Mouse (Mus musculus) bone marrow macrophage, adult 2 months (primary cell): ENCODE data around the gene Slc6a11. TPM values are rescaled to one million over a fixed set of nuclear protein-coding genes. Genes with fewer than 3 reads are reported as not detected.

Source experiments
- H3K27ac ChIP-seq: 2 replicates; pipeline ENCODE4 v1.5.1; 2012; ENCODE audit warnings: low read depth, low read length; ENCODE audit not compliant: insufficient read depth
- H3K4me1 ChIP-seq: 2 replicates; pipeline ENCODE4 v1.6.1; 2012; ENCODE audit warnings: low read length; ENCODE audit not compliant: control insufficient read depth, insufficient read depth
- H3K4me3 ChIP-seq: 2 replicates; pipeline ENCODE4 v1.5.1; 2012; ENCODE audit warnings: mild to moderate bottlenecking, low read length, moderate library complexity; ENCODE audit not compliant: insufficient read depth
- CTCF ChIP-seq: IDR thresholded peaks from 2 replicates; pipeline ENCODE4 v1.5.1; 2012; ENCODE audit warnings: low read depth, mild to moderate bottlenecking, low read length, moderate library complexity
- POLR2A ChIP-seq: IDR thresholded peaks from 2 replicates; pipeline ENCODE4 v1.6.1; 2012; ENCODE audit warnings: mild to moderate bottlenecking, low read depth, low read length, borderline replicate concordance
- polyA plus RNA-seq: library from polyadenylated mRNA; stranded (reverse); fragments of >200 nt; gene quantifications from 2 replicates; pipeline ENCODE4 v1.2.4, GENCODE M21; 2012; ENCODE audit not compliant: missing spikeins, insufficient read depth, insufficient read length

The Slc6a11 gene
- polyA plus RNA-seq, 1 experiment = not detected

DNA sequence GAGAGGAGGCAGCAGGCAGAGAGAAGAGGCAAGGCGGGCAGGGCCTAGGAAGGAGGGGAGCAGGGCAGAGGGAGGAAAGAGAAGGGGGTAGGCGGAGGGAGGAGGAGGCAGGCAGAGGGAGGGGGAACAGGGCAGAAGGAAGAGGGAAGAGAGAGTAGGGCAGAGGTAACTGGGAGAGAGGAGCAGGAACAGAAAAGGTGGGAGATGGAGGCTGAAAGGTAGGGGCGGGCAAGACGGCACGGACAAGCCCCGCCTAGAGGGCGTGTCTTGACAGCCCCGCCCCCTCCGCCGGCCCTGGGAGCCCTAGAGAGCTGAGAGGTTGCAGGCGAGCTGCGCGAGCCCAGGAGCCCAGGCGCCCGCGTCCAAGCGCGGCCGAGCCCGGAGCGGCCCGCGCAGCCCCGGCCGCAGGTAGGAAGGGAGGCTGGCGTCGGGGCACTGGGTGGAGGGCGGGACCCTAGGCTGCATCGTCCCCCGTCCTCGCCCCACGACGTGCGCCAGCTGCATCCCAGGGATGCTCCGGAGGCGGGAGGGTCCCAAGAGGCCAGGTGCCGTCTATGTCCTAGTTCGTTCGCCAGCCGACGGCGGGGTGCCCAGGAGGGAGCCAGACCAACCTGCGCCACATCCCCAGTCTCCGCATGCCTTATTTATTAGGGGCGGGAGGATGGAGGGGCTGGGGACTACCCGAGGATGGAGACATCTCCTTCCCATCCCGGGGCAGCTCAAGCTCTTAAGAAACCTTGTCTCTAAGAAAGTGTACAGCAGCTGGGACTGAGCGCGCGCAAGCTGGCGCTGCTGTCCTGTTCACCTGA lies 151.6 kb downstream of the Slc6a11 start, which contains the start of gene Slc6a1:
Slc6a1 (plus strand) TSS at position 167 of the 809 bp plus-strand sequence.
- Histone ChIP-seq H3K4me3 (no peak within 1 kb of the TSS), H3K4me1 (no peaks in the 10 kb centered on the region), H3K27ac (no peak within 1 kb of the TSS)
- TF ChIP-seq POLR2A = no peak
- no peak for TF ChIP-seq CTCF

DNA sequence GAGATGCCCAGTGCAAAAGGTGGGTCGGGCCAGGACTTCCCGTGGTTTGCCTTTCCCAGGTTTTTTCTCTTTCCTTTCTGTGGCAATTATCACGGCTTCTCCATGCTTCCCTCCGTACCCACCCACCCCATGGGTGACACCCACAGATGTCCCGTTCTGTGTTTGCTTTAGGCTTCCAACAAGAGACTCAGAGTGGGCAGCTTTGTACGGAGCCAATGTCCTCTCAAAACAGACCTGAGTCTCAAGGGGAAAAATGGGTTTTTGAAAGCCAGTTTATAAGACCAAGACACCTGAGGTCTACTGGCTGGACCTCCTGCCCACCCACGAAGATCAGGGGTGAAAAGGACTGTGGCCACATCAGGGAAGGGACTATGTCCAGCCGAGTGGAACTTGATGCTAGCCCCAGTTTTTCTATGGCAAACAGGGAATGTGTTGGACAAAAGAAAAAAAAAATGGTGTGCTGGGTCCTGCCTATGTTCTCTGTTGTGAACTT lies 152.3 kb downstream of the Slc6a11 start:
- no peak overlapping the region for H3K27ac ChIP-seq
- H3K4me3 ChIP-seq = no peak overlapping the region
- no peaks in the 10 kb centered on the region for H3K4me1 ChIP-seq
- TF ChIP-seq CTCF = no peak
- no peak for TF ChIP-seq POLR2A

DNA sequence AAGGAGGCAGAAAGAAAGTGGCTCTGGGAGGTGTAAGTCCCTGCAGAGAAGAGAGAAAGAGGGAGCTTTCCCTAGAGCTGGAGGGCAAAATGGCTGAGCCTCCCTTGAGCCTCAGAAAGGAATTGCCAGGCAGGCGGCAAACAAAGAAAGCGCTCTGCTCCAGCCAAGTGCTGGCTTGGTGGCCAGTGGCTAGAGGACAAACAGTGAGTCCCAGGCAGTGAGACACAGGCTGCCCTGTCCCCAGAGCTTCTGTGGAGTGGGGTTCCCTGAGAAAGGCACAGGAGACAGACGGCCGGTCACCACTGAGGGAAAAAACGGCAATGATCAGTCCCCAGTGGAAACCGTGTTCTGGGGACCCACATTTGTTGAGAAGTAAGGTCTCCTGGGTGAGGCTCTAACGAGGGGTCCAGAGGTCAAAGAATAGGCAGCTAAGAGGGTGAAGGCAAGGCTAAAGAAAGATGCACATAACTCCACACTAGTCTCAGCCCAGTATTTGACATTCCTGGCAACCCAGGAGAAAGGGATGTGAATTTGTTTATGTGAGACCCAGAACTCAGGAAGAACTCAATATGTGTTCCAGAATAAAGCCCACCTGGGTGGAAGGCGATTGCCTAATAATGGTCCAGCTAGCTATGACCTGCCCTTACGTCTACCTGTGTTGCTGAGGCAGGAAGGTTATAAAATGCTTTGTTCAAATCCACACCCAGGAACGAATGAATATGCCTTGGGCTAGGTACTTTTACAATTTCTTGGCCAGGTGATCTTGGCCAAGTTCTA lies 153.1 kb downstream of the Slc6a11 start:
- Histone ChIP-seq H3K4me3 (no peak overlapping the region), H3K4me1 (no peaks in the 10 kb centered on the region), H3K27ac (no peak overlapping the region)
- no peak for TF ChIP-seq CTCF
- no peak for TF ChIP-seq POLR2A

DNA sequence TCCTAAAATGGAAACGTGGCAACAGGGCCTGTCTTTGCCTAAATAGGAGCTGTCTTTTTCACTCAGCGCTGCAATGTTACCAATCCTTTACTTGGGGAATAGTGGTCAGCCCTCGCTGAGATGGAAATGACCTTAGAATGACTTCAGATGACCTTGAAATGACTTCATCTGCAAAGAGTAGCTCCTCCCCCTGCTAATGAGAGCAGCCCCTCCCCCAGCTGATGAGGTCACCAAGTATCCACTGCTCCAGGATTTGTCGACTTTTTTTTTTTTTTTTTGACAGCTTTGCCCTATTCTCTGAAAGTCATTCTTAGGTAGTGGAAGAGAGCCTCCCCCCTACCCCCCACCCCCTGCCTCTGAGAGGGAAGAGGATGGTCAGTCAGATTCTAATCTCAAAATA lies 154.4 kb downstream of the Slc6a11 start:
- TF ChIP-seq CTCF = no peak
- no peak for TF ChIP-seq POLR2A
- no peak overlapping the region for H3K27ac ChIP-seq
- H3K4me3 ChIP-seq = no peak overlapping the region
- no peaks in the 10 kb centered on the region for H3K4me1 ChIP-seq

DNA sequence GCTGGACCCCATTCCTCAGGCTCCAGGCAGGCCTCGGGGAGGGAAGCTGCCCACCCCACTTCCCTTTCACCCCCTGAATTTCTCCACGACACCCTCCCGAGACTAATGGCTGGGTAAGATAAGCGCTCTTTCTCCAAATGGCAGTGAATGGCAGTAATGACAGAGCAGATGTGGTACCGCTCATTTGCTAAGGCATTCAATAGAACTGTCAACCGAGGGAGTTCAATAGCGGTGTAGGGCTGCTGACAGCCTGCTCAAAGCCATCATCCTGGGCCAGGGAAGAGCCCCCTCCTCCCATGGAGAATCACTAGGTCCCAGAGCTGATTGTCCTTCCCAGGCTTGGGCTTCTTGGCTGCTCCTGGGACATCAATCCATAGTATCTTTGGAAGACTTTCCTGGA lies 158.1 kb downstream of the Slc6a11 start:
- H3K27ac ChIP-seq = no peak overlapping the region
- H3K4me1 ChIP-seq = peaks cover 11% of the 10 kb centered on the region
- TF ChIP-seq CTCF = no peak
- no peak for TF ChIP-seq POLR2A
- H3K4me3 ChIP-seq = no peak overlapping the region

DNA sequence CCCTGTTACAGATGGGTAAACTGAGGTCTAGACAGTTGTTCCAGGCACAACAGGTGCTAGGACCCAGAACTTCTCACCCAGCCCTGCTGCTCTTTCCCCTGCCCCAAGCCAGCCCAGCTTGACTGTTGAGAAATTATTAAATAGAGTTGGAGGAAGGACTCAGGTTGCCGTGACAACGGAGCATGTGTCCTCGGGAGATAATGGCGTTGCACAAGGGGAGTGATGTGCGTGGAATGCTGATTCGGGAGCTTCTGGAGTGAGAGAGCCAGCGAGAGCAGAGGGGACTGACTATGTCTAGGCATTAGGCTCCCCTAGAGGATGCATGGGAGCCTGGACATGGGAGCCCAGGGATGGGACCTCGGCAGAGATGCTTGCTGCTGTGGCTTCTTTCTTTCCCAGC lies 159.1 kb downstream of the Slc6a11 start:
- H3K27ac ChIP-seq = no peak overlapping the region
- peaks cover 11% of the 10 kb centered on the region for H3K4me1 ChIP-seq
- no peak for TF ChIP-seq CTCF
- TF ChIP-seq POLR2A = no peak
- H3K4me3 ChIP-seq = no peak overlapping the region

DNA sequence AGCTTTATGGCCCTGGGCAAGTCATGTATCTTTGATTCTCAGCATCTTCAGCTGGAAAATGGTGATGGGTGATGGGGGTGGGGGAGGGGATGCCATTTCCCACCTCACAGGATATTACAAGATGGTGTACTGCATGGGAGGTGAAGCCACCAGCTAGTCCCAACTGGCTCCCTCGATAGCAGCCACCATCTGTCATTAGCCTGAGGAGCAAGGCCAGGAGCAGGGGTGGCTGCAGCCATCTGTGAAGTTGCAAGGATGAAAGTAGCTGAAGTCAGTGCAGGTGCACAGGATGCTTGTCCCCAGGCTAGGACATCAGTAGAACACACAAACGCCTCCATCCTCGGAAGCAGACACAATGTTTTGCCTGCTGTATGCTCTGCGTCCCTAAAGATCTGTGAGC lies 159.9 kb downstream of the Slc6a11 start:
- Histone ChIP-seq H3K4me1 (peaks cover 11% of the 10 kb centered on the region), H3K27ac (no peak overlapping the region), H3K4me3 (no peak overlapping the region)
- no peak for TF ChIP-seq CTCF

DNA sequence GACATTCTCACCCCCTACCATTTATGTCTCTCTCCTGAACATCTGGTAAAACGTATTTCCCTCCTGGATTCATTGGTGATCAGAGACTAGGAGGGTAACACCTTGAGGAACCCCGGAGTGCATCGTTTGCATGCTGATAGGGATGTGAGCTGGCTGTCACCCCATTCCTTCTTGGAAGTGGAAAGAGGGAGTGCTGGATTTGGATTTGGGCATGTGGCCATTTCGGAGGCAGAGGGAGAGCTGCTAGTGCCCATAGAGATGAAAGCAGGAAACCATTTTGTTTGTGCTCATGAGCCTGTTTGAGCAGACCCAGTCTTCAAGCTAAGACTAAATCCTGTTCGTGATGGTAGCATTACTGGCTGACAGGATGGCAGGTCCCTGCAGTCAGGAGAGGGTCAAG lies 160.4 kb downstream of the Slc6a11 start:
- TF ChIP-seq POLR2A (no peak), CTCF (no peak)
- Histone ChIP-seq H3K27ac (no peak overlapping the region), H3K4me3 (no peak overlapping the region), H3K4me1 (peaks cover 11% of the 10 kb centered on the region)

DNA sequence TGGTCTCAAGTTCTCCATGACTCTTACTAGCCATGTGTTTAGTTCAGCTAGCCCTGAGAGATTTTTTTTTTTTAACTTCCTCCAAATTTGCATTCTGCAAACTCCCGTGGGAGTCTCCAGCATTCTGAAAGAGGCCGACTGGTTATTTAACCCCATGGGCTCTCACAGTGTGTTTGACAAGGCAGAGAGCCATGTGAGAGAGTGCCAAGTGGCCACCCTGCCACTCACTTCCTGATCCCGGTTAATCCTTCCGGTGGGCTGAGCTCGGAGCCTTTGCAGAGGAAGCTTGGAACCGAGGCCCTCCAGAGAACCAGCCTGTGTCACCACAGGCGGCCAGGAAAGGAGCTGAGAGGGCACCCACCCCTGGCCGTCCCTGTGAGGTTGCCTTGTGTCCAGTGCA lies 162.5 kb downstream of the Slc6a11 start:
- TF ChIP-seq POLR2A (no peak), CTCF (no peak)
- peaks cover 11% of the 10 kb centered on the region for H3K4me1 ChIP-seq
- H3K4me3 ChIP-seq = no peak overlapping the region
- no peak overlapping the region for H3K27ac ChIP-seq

DNA sequence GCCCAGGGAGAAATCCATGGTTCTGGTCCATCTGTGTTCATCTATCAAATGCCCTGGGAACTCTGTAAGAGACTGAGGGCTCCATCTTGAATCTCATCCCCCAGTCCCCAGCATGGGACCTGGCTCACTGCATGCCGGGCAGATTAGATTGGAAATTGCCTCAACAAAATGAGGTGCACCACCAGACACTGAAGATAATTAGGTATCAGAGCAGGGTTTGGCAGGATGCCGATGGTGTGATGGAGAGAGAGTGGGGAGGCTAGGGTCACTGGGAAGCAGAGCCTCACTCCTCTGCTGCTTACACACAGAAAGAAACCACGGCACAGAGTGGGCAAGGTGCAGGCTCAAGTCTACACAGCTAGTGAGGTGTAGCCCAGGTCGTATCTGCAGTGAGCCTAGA lies 164.0 kb downstream of the Slc6a11 start:
- TF ChIP-seq CTCF (no peak), POLR2A (no peak)
- H3K4me1 ChIP-seq = peaks cover 11% of the 10 kb centered on the region
- no peak overlapping the region for H3K4me3 ChIP-seq
- no peak overlapping the region for H3K27ac ChIP-seq
